Mouse (Mus musculus) liver, postnatal 0 days (tissue): ENCODE data around the gene Ttc9b.

ENCODE experiments used
- CTCF ChIP-seq: sonication (generic); IDR thresholded peaks from 2 replicates; pipeline ENCODE4 v1.5.1; 2016; ENCODE audit warnings: antibody characterized with exemption, low read depth
- EP300 ChIP-seq: IDR thresholded peaks from 2 replicates; pipeline ENCODE4 v1.6.1; 2016; ENCODE audit warnings: antibody characterized with exemption, low read depth, mild to moderate bottlenecking

DNA sequence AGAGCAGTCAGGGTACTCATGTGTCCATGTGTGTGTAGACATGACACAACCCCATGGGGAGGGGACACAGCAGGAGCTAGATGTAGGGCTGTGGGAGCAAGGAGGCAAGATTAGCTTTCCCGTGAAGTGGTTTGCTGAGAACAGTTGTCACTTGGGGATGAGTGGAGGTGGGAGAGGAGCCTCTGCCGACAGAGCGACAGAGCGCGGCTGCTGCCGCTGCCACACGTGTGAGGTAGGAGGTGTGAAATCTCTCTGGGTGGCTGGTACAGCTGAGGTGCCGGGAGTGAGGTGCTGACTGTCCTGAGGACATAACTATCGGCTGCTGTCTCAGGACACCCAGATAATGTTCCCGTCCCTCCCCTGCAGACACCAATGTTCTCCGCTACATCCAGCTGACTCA is 1.8 kb downstream of the Ttc9b start:
- TF ChIP-seq CTCF (no peak), EP300 (no peak)
